Mouse (Mus musculus): ENCODE measurements around the gene Duxbl2. TPM values are rescaled to one million over a fixed set of nuclear protein-coding genes. Genes with fewer than 3 reads are reported as not detected.
"Not testable (repeated sequence)": the region's sequence is repeated elsewhere in the genome, so short reads cannot be mapped to it uniquely, and the experiment has no call there.

The Duxbl2 gene
- total RNA-seq (2021) = under 1 TPM in 1 of 2 experiments, not detected in 1; 0.14 TPM
- long read RNA-seq, experiment 1 = 0 reads
- long read RNA-seq, experiment 2 = 0 reads

DNA sequence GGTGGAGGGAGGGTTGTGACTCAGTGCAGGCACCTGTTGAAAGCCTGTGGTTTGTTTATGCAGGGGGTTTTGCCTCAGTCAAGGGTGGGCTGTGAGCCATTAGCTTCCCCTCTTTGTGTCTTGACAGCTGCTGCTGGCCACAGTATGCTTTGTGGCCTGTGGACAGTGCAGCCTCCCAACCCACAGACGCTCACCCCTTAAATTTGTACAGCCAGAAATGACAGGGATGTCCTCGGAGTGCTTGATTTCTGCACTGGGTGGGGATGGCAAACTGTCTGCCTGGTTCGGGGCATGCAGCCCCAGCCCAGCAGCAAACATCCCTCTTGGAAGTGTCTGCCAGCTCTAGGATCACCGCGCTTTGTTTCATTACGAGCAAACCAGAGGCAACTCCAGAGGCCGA, at the start of gene Duxbl2:
Gene Duxbl2 (plus strand): TSS at position 200 of the 400 bp plus-strand sequence.
- intact Hi-C loops (cut with DNase I); DNase-seq; H3K4me3 ChIP-seq; H3K27ac ChIP-seq: not testable (repeated sequence)

DNA sequence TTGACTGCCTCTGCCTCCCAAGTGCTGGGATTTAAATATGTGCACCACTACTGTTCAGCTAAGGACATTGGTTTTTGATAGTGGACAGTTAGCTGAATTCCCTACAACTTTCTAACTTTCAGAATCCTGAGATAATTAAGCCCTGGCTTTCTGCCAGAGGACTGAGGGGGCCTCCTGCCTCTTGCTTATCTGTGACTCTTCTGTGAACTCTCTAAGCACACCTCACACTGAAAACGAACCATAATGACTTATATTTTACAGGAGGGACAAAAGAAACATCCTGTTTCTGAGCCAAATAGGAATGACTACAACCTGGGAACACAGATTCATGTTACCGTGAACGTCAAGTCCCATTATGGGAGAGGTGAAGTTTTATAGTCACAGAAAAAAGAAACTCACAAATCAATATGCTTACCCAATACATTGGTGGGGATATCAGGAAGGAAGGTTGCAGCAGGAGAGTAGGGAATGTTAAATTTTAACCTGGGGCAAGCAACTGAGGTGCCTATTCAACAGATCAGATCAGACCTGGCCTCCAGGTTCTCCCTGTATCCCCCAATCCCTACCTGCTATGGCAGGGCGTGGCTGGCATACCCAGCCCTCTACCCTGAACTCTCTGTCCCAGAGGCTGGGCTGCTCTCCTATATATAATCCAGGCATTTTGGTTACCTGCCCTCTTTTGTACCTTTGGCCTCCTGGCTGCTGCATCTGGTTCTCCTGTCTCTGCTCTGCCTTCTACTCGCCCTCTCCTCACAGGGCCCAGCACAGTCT, 41.3 kb upstream of the Duxbl2 start:
- DNase-seq; H3K27ac ChIP-seq; intact Hi-C loops (cut with DNase I): not testable (repeated sequence)

DNA sequence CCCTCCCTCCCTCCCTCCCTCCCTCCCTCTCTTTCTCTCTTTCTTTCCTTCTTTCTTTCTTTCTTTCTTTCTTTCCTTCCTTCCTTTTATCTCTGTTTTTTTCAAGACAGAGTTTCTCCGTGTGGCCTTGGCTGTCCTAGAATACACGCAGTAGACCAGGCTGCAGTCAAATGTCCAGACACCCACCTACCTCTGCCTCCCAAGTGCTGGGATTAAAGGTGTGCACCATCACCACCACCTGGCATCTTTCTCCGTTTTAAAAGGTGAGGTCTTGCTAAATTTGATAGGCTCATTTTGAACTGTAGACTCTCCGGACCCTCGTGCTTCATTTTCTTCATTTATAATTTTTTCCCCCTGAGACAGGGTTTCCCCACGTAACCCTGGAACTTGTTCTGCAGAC, 36.9 kb upstream of the Duxbl2 start, which contains the start of gene Cphx2:
Gene Cphx2 (plus strand): TSS at position 301 of the 400 bp plus-strand sequence.
- H3K27ac ChIP-seq; H3K4me3 ChIP-seq; intact Hi-C loops (cut with DNase I); DNase-seq: not testable (repeated sequence)

More for the DNA sequence above, 41.3 kb upstream of the Duxbl2 start:
- not testable (repeated sequence) for H3K4me3 ChIP-seq

DNA sequence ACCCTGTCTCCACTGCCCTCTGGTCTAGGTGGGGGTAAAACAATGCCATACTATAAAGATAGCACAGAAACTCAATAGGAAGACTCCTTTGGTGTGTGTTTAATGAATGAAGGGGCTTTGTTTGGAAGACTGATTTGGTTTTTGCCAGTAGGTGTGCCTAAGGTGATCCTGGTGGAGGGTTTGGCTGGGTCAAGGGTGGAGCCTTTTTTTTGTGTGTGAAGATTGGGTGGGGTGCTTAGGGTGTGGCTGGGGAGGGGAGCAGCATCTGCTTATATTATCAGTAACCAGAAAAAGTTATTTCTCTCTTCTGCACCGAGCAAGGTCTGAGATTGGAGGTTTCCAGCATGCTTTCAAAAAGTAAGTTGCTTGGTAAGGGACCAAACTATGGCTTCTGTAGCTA, 36.2 kb upstream of the Duxbl2 start, which contains the start of gene Cphx3:
Gene Cphx3 (plus strand): TSS at position 301 of the 400 bp plus-strand sequence.
- DNase-seq; intact Hi-C loops (cut with DNase I): not testable (repeated sequence)

DNA sequence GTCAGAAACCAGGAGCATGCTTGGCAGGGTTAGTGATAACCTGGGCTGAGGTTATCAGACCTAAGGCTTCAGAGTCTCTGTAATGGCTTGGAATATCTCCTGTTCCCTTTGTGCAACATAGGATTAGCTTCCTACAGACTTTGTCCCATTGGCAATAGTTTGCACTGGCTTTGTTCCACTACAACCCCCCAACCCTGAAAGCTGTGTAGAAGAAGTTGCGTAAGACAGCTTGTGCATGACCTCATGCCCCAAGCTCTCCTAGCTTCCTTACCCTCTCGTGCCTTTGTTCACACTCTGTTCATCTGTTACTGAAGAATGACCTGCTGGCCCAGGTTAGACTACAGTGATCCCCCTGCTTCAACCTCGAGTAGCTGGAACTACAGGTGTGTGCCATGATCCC, 20.5 kb upstream of the Duxbl2 start:
- H3K4me3 ChIP-seq; DNase-seq; H3K27ac ChIP-seq; intact Hi-C loops (cut with DNase I): not testable (repeated sequence)

More for the DNA sequence above, 36.2 kb upstream of the Duxbl2 start, which contains the start of gene Cphx3:
- H3K27ac ChIP-seq, H3K4me3 ChIP-seq: not testable (repeated sequence)

DNA sequence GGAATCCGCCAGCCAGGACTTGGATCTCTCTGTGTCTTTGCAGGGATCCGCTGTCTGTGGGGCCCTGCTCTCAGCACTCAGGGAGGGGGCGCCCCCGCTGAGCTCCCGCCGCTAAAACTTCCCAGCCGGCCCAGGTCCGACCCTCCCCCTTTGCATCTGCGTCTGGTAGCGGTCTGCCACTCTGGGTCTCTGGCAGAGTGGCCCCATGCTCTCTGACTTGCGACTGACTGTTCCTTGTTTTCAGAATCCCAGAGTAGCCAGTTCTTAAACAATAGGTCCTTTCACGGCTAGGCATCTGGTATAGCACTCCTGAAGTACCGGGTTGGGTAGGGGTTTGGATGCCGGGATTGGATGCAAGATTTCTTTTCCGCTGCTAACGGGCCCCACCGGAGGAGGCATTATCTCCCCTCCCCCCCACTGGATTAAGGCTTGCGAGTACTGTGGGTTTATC, 426 bp downstream of the Duxbl2 start:
- DNase-seq; intact Hi-C loops (cut with DNase I); H3K27ac ChIP-seq: not testable (repeated sequence)

DNA sequence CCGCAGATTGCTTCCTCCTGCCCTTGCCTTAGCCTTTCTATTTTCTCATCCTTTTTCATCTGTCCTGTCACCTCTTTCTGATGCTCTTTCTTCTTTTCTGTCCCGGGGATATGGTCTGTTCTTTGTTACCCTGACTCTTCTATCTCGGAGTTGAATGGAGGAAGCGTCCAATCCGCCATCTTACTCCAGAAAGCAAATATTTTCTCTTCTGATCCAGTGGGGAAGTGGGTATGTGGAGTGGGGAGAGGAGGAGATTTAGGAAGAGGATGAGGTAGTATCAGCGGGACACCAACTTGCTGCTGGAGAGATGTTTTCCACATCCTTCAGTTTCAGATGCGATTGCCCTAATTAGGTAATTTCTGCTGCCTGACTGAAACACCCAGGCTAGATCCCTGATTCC, 946 bp downstream of the Duxbl2 start:
- H3K27ac ChIP-seq; DNase-seq; H3K4me3 ChIP-seq; intact Hi-C loops (cut with DNase I): not testable (repeated sequence)

More for the DNA sequence above, 426 bp downstream of the Duxbl2 start:
- H3K4me3 ChIP-seq = not testable (repeated sequence)

DNA sequence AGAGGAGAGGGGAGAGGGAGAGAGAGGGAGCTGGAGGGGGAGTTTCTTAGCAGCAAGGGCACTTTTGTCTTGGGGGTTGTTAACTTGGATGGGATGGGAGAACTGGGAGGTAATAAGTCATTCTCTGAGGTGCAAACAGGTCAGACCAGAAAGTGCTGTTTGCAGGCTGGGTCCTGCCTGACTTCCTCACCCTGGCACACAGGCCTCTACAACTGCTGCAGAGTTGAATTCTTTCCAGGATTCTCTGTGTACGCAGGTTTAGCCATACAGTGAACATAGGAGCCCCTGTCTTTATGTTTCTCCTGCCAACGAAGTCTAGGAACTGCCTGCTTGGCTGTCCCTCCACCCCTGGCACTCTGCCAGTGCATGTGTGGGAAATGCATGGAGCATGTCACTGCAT, 28.9 kb downstream of the Duxbl2 start:
- DNase-seq; H3K27ac ChIP-seq; intact Hi-C loops (cut with DNase I); H3K4me3 ChIP-seq: not testable (repeated sequence)

DNA sequence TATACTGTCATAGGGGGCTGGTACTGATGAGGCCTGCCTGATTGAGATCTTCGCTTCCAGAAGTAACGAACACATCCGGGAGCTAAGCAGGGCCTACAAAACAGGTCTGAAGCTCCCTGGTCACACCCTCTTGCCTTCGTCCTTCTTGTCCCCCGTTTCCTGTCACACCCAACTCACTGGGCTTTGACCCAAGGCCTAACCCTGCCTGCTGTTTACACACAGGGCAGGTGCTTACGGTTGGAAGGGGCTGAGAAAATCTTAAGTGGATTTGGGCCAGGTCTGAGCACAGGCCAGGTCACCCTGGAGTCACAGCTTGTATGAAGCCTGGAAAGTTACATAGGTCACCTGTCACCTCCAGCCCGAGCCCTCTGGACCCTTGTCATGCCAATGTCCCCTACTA, 37.9 kb downstream of the Duxbl2 start:
- intact Hi-C loops (cut with DNase I); H3K4me3 ChIP-seq; DNase-seq; H3K27ac ChIP-seq: not testable (repeated sequence)

DNA sequence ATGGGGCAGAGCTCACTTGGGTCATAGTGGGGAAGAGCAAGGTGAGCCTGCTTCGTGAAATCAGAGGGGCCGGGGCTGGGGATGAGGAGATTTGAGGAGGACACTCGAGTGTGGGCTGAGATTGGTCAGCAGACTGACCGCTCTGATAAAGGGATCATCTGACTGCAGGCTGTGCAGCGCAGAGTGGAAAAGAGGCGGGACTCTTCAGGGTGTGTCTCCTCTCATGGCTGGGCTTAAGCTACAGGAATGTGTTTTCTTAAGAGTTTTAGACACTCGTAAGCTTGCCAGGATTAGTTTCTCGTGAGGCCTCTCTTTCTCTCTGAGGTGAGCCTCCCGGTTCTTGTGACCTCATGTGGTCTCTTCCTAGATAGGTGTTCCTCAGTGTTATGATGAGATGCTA, 43.0 kb downstream of the Duxbl2 start:
- H3K4me3 ChIP-seq; H3K27ac ChIP-seq; intact Hi-C loops (cut with DNase I); DNase-seq: not testable (repeated sequence)

DNA sequence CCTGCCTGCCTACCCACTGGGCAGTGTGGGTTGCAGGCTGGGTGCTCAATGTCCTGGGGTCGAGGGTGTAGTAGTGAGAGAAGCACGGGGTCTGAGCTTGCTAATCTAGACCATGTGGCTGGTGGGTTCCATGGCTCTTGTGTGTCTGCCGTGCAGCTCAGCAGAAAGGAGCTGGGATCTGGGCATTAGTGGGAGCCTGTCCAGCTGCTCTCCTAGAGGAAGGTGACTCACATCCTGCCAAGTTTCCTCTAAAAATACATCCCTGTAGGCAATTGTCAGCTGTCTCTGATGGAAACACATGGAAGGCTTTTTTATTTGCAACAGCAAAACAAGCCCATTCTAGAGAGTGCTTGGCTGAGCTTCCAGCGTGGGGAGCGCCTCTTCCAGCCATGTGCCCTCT, 44.3 kb downstream of the Duxbl2 start:
- H3K4me3 ChIP-seq; H3K27ac ChIP-seq; intact Hi-C loops (cut with DNase I); DNase-seq: not testable (repeated sequence)

DNA sequence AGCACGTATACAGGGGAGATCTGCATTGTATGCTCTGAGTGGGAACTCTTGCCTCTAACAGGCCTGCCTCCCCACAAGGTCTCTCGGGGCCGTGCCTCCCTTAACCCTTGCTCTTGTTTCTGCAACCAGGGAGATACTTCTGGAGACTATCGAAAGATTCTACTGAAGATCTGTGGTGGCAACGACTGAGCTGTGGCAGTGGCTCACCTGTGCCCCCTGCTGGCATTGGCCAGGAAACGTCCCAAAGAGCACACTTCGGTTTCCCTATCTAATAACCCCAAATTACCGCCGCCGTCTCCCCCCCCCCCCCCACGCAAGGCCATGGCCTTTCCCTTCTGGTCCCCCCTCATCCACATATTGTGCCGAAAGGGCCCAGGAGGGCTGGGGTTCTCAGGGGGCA, 47.1 kb downstream of the Duxbl2 start:
- H3K4me3 ChIP-seq; intact Hi-C loops (cut with DNase I); H3K27ac ChIP-seq; DNase-seq: not testable (repeated sequence)

DNA sequence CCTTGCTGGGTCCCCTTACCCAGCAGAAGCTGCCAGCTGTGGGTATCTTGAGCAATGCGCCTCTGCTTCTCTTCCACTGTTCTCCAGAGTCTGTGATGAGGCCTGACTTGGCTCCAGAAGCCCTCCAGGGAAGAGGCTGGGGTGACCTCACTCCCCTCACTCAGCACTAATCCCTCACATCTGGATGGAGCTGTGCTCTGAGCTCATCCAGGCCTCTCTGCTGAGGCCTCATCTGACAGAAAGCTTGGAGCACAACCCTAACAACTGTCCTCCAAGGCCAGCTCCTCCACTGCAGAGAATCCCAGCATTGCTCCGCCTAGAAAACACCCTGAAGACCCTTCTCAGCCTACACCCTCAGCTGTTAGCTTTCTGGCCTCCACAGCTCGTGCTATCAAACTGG, 55.8 kb downstream of the Duxbl2 start:
- intact Hi-C loops (cut with DNase I) = not testable (repeated sequence)

DNA sequence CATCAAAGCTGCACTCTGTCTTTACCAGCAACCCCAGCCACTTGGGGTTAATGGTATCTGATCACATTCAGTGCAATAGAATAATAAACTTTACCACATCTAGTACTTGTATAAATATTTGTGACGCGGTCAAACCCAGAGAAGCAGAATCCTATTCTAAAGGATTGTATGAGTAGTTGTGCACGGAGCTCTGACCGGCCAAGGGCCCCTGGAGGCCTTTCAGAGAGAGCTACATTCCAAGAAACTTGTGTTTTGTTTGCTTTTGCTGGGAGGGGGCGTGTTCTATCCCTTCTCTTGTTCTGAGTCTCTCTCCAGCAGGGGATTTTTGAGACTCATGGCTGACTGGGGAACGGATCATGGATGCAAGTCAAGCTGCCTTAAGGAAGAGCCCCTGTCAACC, 56.9 kb downstream of the Duxbl2 start:
- H3K4me3 ChIP-seq; H3K27ac ChIP-seq; DNase-seq; intact Hi-C loops (cut with DNase I): not testable (repeated sequence)

More for the DNA sequence above, 55.8 kb downstream of the Duxbl2 start:
- not testable (repeated sequence) for DNase-seq, H3K4me3 ChIP-seq, H3K27ac ChIP-seq

Other genes starting within 250 kb of the Duxbl2 start
- 1 to 10 TPM; 2.6 to 3.6 TPM for gene Plac9a, start 215.2 kb upstream of the Duxbl2 start, total RNA-seq (2021)
- under 1 TPM; 0.15 to 0.50 TPM for gene Tmem254a, start 190.7 kb upstream of the Duxbl2 start, total RNA-seq (2021)
- gene Cphx1, start 180.0 kb upstream of the Duxbl2 start, total RNA-seq (2021) = not detected
- gene Duxbl1, start 139.8 kb upstream of the Duxbl2 start, total RNA-seq (2021) = not detected
- gene Gm9780, start 75.6 kb upstream of the Duxbl2 start, total RNA-seq (2021) = 10 to 100 TPM in 1 of 2 experiments, 1 to 10 TPM in 1; 7.0 to 16.5 TPM
- gene Tmem254c, start 51.0 kb upstream of the Duxbl2 start, total RNA-seq (2021) = 1 to 10 TPM in 1 of 2 experiments, under 1 TPM in 1; 0.36 to 2.7 TPM
- gene Cphx2, start 36.8 kb upstream of the Duxbl2 start, total RNA-seq (2021) = not detected
- gene Cphx3, start 36.1 kb upstream of the Duxbl2 start, total RNA-seq (2021) = not detected
- gene Plac9b, start 64.1 kb downstream of the Duxbl2 start, total RNA-seq (2021) = 10 to 100 TPM; 21.8 to 37.4 TPM
- 1 to 10 TPM in 1 of 2 experiments, under 1 TPM in 1; 0.48 to 2.3 TPM for gene Tmem254b, start 88.7 kb downstream of the Duxbl2 start, total RNA-seq (2021)
- not detected for gene Duxbl3, start 139.6 kb downstream of the Duxbl2 start, total RNA-seq (2021)